Mouse (Mus musculus) natural killer cell, adult 2 months (primary cell): ENCODE measurements around the gene Gfy.
A peak's percentile ranks its signal among the peaks of the same experiment; 100 is the strongest.

Experiments used
- DNase-seq, 2 experiments: peaks; one replicate each; pipeline ENCODE4 v3.0.0; 2022; ENCODE audit warnings: low spot score in 2 of 2

Gene Gfy

GRCm38 (mm10) chr7:45179469-45179868 is at the start of gene Gfy:
Gene Gfy, minus strand, starts transcription at chr7:45179569.
- DNase-seq, result no peak

GRCm38 (mm10) chr7:45229046-45229445 is 49.7 kb upstream of the Gfy start:
- no peak for DNase-seq

- DNase-seq, result no peak
Observed at GRCm38 (mm10) chr7:45228548-45228947, 49.2 kb upstream of the Gfy start.

- DNase-seq, result no peak
Observed at GRCm38 (mm10) chr7:45226421-45226820, 47.1 kb upstream of the Gfy start.

GRCm38 (mm10) chr7:45224826-45225225 is 45.5 kb upstream of the Gfy start:
- no peak for DNase-seq

- no peak for DNase-seq
Observed at GRCm38 (mm10) chr7:45221680-45222079, 42.3 kb upstream of the Gfy start.

- DNase-seq, result no peak
Observed at GRCm38 (mm10) chr7:45216442-45217183, 37.2 kb upstream of the Gfy start.

- no peak for DNase-seq
Observed at GRCm38 (mm10) chr7:45215673-45216441, 36.5 kb upstream of the Gfy start, which contains the start of gene Tead2. Gene Tead2, plus strand, starts transcription at chr7:45215753.

GRCm38 (mm10) chr7:45213708-45214107 is 34.3 kb upstream of the Gfy start:
- no peak for DNase-seq

GRCm38 (mm10) chr7:45212356-45212755 is 33.0 kb upstream of the Gfy start:
- no peak for DNase-seq

- peak in 1 of 2 experiments; percentile 21 for DNase-seq
Observed at GRCm38 (mm10) chr7:45211851-45212251, 32.5 kb upstream of the Gfy start, which contains the start of gene Dkkl1. Gene Dkkl1, minus strand, starts transcription at chr7:45212147.

- no peak for DNase-seq
Observed at GRCm38 (mm10) chr7:45211070-45211469, 31.7 kb upstream of the Gfy start.

- DNase-seq, result no peak
Observed at GRCm38 (mm10) chr7:45208260-45208659, 28.9 kb upstream of the Gfy start.

GRCm38 (mm10) chr7:45204380-45205143 is 25.2 kb upstream of the Gfy start, which contains the start of gene Ccdc155:
Gene Ccdc155, minus strand, starts transcription at chr7:45204892.
- DNase-seq, result peak; percentile 86 to 89

GRCm38 (mm10) chr7:45202654-45203053 is 23.3 kb upstream of the Gfy start:
- no peak for DNase-seq

- DNase-seq, result no peak
Observed at GRCm38 (mm10) chr7:45198961-45199360, 19.6 kb upstream of the Gfy start.

GRCm38 (mm10) chr7:45198435-45198834 is 19.1 kb upstream of the Gfy start:
- peak in 1 of 2 experiments; percentile 58 for DNase-seq

- no peak for DNase-seq
Observed at GRCm38 (mm10) chr7:45196994-45197393, 17.6 kb upstream of the Gfy start.

- no peak for DNase-seq
Observed at GRCm38 (mm10) chr7:45196176-45196535, 16.8 kb upstream of the Gfy start.

GRCm38 (mm10) chr7:45195341-45196175 is 16.2 kb upstream of the Gfy start:
- DNase-seq, result no peak
